8 mouse cellular contexts compared by ENCODE assay signal in the genomic region with DNA sequence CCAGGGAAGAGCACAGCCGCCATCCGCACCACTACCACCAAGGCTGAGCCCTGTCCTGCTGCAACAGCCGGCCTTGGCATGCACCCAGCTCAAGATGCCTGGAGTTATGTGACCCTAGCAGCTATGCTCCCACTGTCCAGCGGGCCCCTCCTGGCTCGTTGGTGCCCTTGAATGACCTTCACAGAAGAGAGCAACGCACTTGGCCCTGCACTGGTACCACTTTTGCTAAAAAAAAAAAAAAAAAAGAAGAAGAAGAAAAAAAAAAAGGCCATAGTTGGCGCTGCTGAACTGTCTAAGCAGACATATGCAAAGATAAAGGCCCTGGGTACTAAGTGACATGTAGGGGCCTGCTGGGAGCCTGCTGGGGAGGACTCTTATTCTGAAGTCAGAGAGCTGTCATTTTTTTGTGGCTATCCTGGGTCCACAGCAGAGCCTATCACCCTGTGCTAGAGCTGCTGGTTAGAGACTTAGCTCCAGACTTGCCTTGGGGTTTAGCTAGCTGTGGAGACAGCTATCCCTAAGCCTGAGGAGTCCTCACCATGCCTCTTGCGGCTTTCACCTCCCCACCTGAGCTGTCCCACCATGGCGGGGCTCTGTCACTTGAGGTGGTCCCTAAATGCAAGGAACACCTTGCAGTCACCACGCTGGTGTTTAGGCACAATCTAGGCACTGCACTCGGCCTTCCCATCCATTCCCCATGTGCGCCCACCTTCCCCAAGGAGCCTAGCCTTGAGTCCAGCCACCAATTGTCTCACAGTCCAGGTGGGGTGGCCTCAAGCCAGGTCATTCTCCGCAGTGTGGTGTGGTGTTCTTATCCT. TPM values are rescaled to one million over a fixed set of nuclear protein-coding genes. Genes with fewer than 3 reads are reported as not detected.
DNase-seq lines count a peak whose midpoint lies in the region; ATAC-seq and TF ChIP-seq lines count a peak whose summit lies in the region.

No protein-coding gene starts in this region.

- peak; percentile 75 for ATAC-seq in heart, embryonic 15.5 days (replicated peaks; ENCODE audit: insufficient number of reproducible peaks, insufficient read depth, low FRiP score, low read depth)
- ATAC-seq in neural tube, embryonic 14.5 days (ENCODE audit: low read depth): peak; percentile 23; the same call in 1 of the 2 replicates

- H3K27me3 ChIP-seq in spleen, adult 2 months (ENCODE audit: control insufficient read depth, insufficient read depth, low read length): no peaks in the 10 kb centered on the region
- no peaks in the 10 kb centered on the region for H3K27me3 ChIP-seq in heart, embryonic 15.5 days
- no peaks in the 10 kb centered on the region for H3K27me3 ChIP-seq in limb, embryonic 10.5 days (ENCODE audit: low read depth, poor library complexity, severe bottlenecking)
- no peaks in the 10 kb centered on the region for H3K27me3 ChIP-seq in neural tube, embryonic 14.5 days (ENCODE audit: control insufficient read depth, insufficient read depth, low read length)

- no peak for TF ChIP-seq CTCF in spleen, adult 2 months (IDR thresholded peaks at IDR 0.05; ENCODE audit: extremely low read depth, insufficient read depth, insufficient read length, insufficient replicate concordance)
- TF ChIP-seq CTCF in layer of hippocampus, adult 2 months (conservative IDR thresholded peaks at IDR 0.05): no peak

- H3K9me3 ChIP-seq in heart, embryonic 15.5 days (replicated peaks): no peaks in the 10 kb centered on the region
- no peaks in the 10 kb centered on the region for H3K9me3 ChIP-seq in limb, embryonic 10.5 days (replicated peaks)
- H3K9me3 ChIP-seq in neural tube, embryonic 14.5 days (ENCODE audit: control insufficient read depth, low read length): no peaks in the 10 kb centered on the region

- intact Hi-C loops in left cerebral cortex, postnatal 36 days (cut with DNase I): loop anchor here (5.0 kb wide), 1 partner anchor 38 kb away; no protein-coding TSS in a partner anchor

- no peak for TF ChIP-seq POLR2A in spleen, adult 2 months (IDR thresholded peaks at IDR 0.05; ENCODE audit: low read depth, low read length)

- H3K4me2 ChIP-seq in heart, embryonic 15.5 days: peak overlapping the region; percentile 38
- no peak overlapping the region for H3K4me2 ChIP-seq in neural tube, embryonic 14.5 days (ENCODE audit: low read depth, low read length)

- H3K4me3 ChIP-seq in spleen, adult 2 months (ENCODE audit: extremely low read depth, insufficient read depth, insufficient read length): no peak overlapping the region
- peak overlapping the region; percentile 13; the same call in 1 of the 2 replicates for H3K4me3 ChIP-seq in heart, embryonic 15.5 days
- no peak overlapping the region for H3K4me3 ChIP-seq in limb, embryonic 10.5 days
- no peak overlapping the region for H3K4me3 ChIP-seq in neural tube, embryonic 14.5 days (ENCODE audit: low read depth, low read length)
- no peak overlapping the region for H3K4me3 ChIP-seq in layer of hippocampus, adult 2 months

- 46% methylated on average over 13 of the region's 13 CpGs for WGBS in spleen, adult 2 months
- 34% methylated on average over 13 of the region's 13 CpGs for WGBS in heart, embryonic 15.5 days
- WGBS in limb, embryonic 10.5 days: 70% methylated on average over 13 of the region's 13 CpGs
- 67% methylated on average over 13 of the region's 13 CpGs for WGBS in neural tube, embryonic 14.5 days

- H3K36me3 ChIP-seq in spleen, adult 2 months (ENCODE audit: control insufficient read depth, insufficient read depth, low read length): peaks cover 34% of the 10 kb centered on the region
- peaks cover 26% of the 10 kb centered on the region for H3K36me3 ChIP-seq in heart, embryonic 15.5 days
- peaks cover 27% of the 10 kb centered on the region for H3K36me3 ChIP-seq in limb, embryonic 10.5 days
- no peaks in the 10 kb centered on the region for H3K36me3 ChIP-seq in neural tube, embryonic 14.5 days (ENCODE audit: control insufficient read depth, insufficient read depth, low read length)

- no peak for DNase-seq in spleen, adult 2 months (ENCODE audit: low read depth in 1 of 2, low spot score in 2 of 2)
- DNase-seq in spleen, adult 18-20 months: no peak
- peak; percentile 83 for DNase-seq in adrenal gland, postnatal 10 days
- DNase-seq in limb, embryonic 10.5 days (ENCODE audit: low spot score): no peak
- no peak for DNase-seq in left cerebral cortex, postnatal 36 days (ENCODE audit: low spot score in 2 of 2)
- no peak for DNase-seq in layer of hippocampus, adult 2 months (ENCODE audit: low spot score in 2 of 2)

- 0 out of 2 replicates have a peak overlapping the region, but pooled peaks have one; percentile 7 for H3K9ac ChIP-seq in heart, embryonic 15.5 days
- 0 out of 2 replicates have a peak overlapping the region, but pooled peaks have one; percentile 7 for H3K9ac ChIP-seq in neural tube, embryonic 14.5 days (replicated peaks; ENCODE audit: low read depth, low read length)

- 0 out of 2 replicates have a peak overlapping the region, but pooled peaks have one; percentile 3 for H3K27ac ChIP-seq in spleen, adult 2 months (ENCODE audit: insufficient read depth, low read length)
- peak overlapping the region; percentile 88 for H3K27ac ChIP-seq in heart, embryonic 15.5 days
- 0 out of 2 replicates have a peak overlapping the region, but pooled peaks have one; percentile 26 for H3K27ac ChIP-seq in limb, embryonic 10.5 days
- H3K27ac ChIP-seq in neural tube, embryonic 14.5 days (ENCODE audit: low read depth, low read length): no peak overlapping the region
- H3K27ac ChIP-seq in layer of hippocampus, adult 2 months: no peak overlapping the region

- H3K4me1 ChIP-seq in spleen, adult 2 months (ENCODE audit: control insufficient read depth, insufficient read depth, insufficient read length): no peaks in the 10 kb centered on the region
- H3K4me1 ChIP-seq in heart, embryonic 15.5 days (replicated peaks): peaks cover 37% of the 10 kb centered on the region
- H3K4me1 ChIP-seq in limb, embryonic 10.5 days: peaks cover 17% of the 10 kb centered on the region
- H3K4me1 ChIP-seq in neural tube, embryonic 14.5 days (ENCODE audit: control insufficient read depth, insufficient read depth, low read length): no peaks in the 10 kb centered on the region

RNA-seq across cellular contexts. Expression of gene Pmvk, which starts 5.4 kb away (rescaled TPM):
- polyA plus RNA-seq in spleen, adult 2 months (2012; rRNA removed): 12.2 and 15.1 TPM in 2 replicates
- 10 to 100 TPM; 15.3 to 17.1 TPM for total RNA-seq in adrenal gland, postnatal 10 days (2021)
- 47.2 and 52.1 TPM in 2 replicates for polyA plus RNA-seq in heart, embryonic 15.5 days (2015; fragmentation: Nextera tagmentation; extraction: Ambion mirVana)
- 63.6 and 65.9 TPM in 2 replicates for polyA plus RNA-seq in limb, embryonic 10.5 days (2016; fragmentation: Nextera tagmentation; extraction: Ambion mirVana)
- 115 and 137 TPM in 2 replicates for polyA plus RNA-seq in neural tube, embryonic 14.5 days (2014; fragmentation: Nextera tagmentation; extraction: Ambion mirVana)
- 10 to 100 TPM; 32.9 to 33.1 TPM for total RNA-seq in left cerebral cortex, postnatal 36 days (2021)
- 10 to 100 TPM; 30.1 to 30.3 TPM for total RNA-seq in layer of hippocampus, adult 2 months (2021)

RNA-seq across cellular contexts. Expression of gene Pbxip1, which starts 12.4 kb away (rescaled TPM):
- 47.0 and 54.2 TPM in 2 replicates for polyA plus RNA-seq in spleen, adult 2 months (2012; rRNA removed)
- 10 to 100 TPM; 46.0 to 62.1 TPM for total RNA-seq in adrenal gland, postnatal 10 days (2021)
- polyA plus RNA-seq in heart, embryonic 15.5 days (2015; fragmentation: Nextera tagmentation; extraction: Ambion mirVana): 62.4 and 64.7 TPM in 2 replicates
- 13.0 and 19.2 TPM in 2 replicates for polyA plus RNA-seq in limb, embryonic 10.5 days (2016; fragmentation: Nextera tagmentation; extraction: Ambion mirVana)
- polyA plus RNA-seq in neural tube, embryonic 14.5 days (2014; fragmentation: Nextera tagmentation; extraction: Ambion mirVana): 8.2 and 9.6 TPM in 2 replicates
- total RNA-seq in left cerebral cortex, postnatal 36 days (2021): 10 to 100 TPM; 35.2 to 40.6 TPM
- total RNA-seq in layer of hippocampus, adult 2 months (2021): 10 to 100 TPM; 38.9 to 41.8 TPM

RNA-seq across cellular contexts. Expression of gene Pygo2, which starts 18.9 kb away (rescaled TPM):
- 58.2 and 111 TPM in 2 replicates for polyA plus RNA-seq in spleen, adult 2 months (2012; rRNA removed)
- total RNA-seq in adrenal gland, postnatal 10 days (2021): 10 to 100 TPM; 34.2 to 36.9 TPM
- polyA plus RNA-seq in heart, embryonic 15.5 days (2015; fragmentation: Nextera tagmentation; extraction: Ambion mirVana): 21.1 and 28.1 TPM in 2 replicates
- 50.7 and 53.5 TPM in 2 replicates for polyA plus RNA-seq in limb, embryonic 10.5 days (2016; fragmentation: Nextera tagmentation; extraction: Ambion mirVana)
- polyA plus RNA-seq in neural tube, embryonic 14.5 days (2014; fragmentation: Nextera tagmentation; extraction: Ambion mirVana): 39.8 and 50.3 TPM in 2 replicates
- total RNA-seq in left cerebral cortex, postnatal 36 days (2021): 10 to 100 TPM; 53.7 to 61.4 TPM
- 10 to 100 TPM; 55.5 to 61.9 TPM for total RNA-seq in layer of hippocampus, adult 2 months (2021)

RNA-seq across cellular contexts. Expression of gene Shc1, which starts 30.7 kb away (rescaled TPM):
- polyA plus RNA-seq in spleen, adult 2 months (2012; rRNA removed): 49.0 and 54.8 TPM in 2 replicates
- 100 to 1,000 TPM in 1 of 2 experiments, 10 to 100 TPM in 1; 94.4 to 108 TPM for total RNA-seq in adrenal gland, postnatal 10 days (2021)
- 60.6 and 79.9 TPM in 2 replicates for polyA plus RNA-seq in heart, embryonic 15.5 days (2015; fragmentation: Nextera tagmentation; extraction: Ambion mirVana)
- polyA plus RNA-seq in limb, embryonic 10.5 days (2016; fragmentation: Nextera tagmentation; extraction: Ambion mirVana): 82.6 and 96.2 TPM in 2 replicates
- 4.1 and 18.9 TPM in 2 replicates for polyA plus RNA-seq in neural tube, embryonic 14.5 days (2014; fragmentation: Nextera tagmentation; extraction: Ambion mirVana)
- total RNA-seq in left cerebral cortex, postnatal 36 days (2021): 10 to 100 TPM; 10.6 to 16.0 TPM
- 10 to 100 TPM; 12.2 to 14.3 TPM for total RNA-seq in layer of hippocampus, adult 2 months (2021)

RNA-seq across cellular contexts. Expression of gene Cks1b, which starts 30.7 kb away (rescaled TPM):
- 20.6 and 21.3 TPM in 2 replicates for polyA plus RNA-seq in spleen, adult 2 months (2012; rRNA removed)
- 10 to 100 TPM; 39.8 to 43.2 TPM for total RNA-seq in adrenal gland, postnatal 10 days (2021)
- 266 and 291 TPM in 2 replicates for polyA plus RNA-seq in heart, embryonic 15.5 days (2015; fragmentation: Nextera tagmentation; extraction: Ambion mirVana)
- polyA plus RNA-seq in limb, embryonic 10.5 days (2016; fragmentation: Nextera tagmentation; extraction: Ambion mirVana): 898 and 922 TPM in 2 replicates
- polyA plus RNA-seq in neural tube, embryonic 14.5 days (2014; fragmentation: Nextera tagmentation; extraction: Ambion mirVana): 72.0 and 85.4 TPM in 2 replicates
- total RNA-seq in left cerebral cortex, postnatal 36 days (2021): 1 to 10 TPM; 2.1 to 2.3 TPM
- total RNA-seq in layer of hippocampus, adult 2 months (2021): 1 to 10 TPM; 1.4 to 2.7 TPM

Comparison
In these comparisons a context has a peak if more than half of its experiments do, and no peak if none do; other contexts are left out.
1. H3K27ac ChIP-seq: peak in spleen, adult 2 months (single experiment), heart, embryonic 15.5 days (single experiment) and limb, embryonic 10.5 days (single experiment); none in neural tube, embryonic 14.5 days (single experiment) and layer of hippocampus, adult 2 months (single experiment).